Mouse (Mus musculus) bone marrow macrophage, adult 2 months (primary cell): Measurements from ENCODE around the gene Ascl1.

ENCODE experiments used
- CTCF ChIP-seq: IDR thresholded peaks from 2 replicates; pipeline ENCODE4 v1.5.1; 2012; ENCODE audit warnings: low read depth, mild to moderate bottlenecking, low read length, moderate library complexity
- POLR2A ChIP-seq: IDR thresholded peaks from 2 replicates; pipeline ENCODE4 v1.6.1; 2012; ENCODE audit warnings: mild to moderate bottlenecking, low read depth, low read length, borderline replicate concordance

GRCm38 (mm10) chr10:87473475-87474131 is 19.9 kb downstream of the Ascl1 start:
- TF ChIP-seq CTCF (no peak), POLR2A (no peak)
